Mouse (Mus musculus) embryonic facial prominence, embryonic 12.5 days (tissue): ENCODE results near the gene Gm20498. TPM values are rescaled to one million over a fixed set of nuclear protein-coding genes. Genes with fewer than 3 reads are reported as not detected.
"Not testable (repeated sequence)": the region's sequence is repeated elsewhere in the genome, so short reads cannot be mapped to it uniquely, and the experiment has no call there.

Source experiments
- ATAC-seq: fragments of 200-750 bp; cut with Nextera tagmentation; 2 replicates; pipeline ENCODE4 v1.8.0; 2017; ENCODE audit not compliant: insufficient number of reproducible peaks, insufficient read depth, low FRiP score, low TSS enrichment
- H3K27ac ChIP-seq: fragments of 300-500 bp; sonication (generic); 2 replicates; pipeline ENCODE4 v1.5.1; 2016; ENCODE audit warnings: mild to moderate bottlenecking
- H3K27me3 ChIP-seq: fragments of 300-500 bp; sonication (generic); 2 replicates; pipeline ENCODE4 v1.6.1; 2016; ENCODE audit warnings: mild to moderate bottlenecking, moderate library complexity
- H3K36me3 ChIP-seq: fragments of 300-500 bp; sonication (generic); 2 replicates; pipeline ENCODE4 v1.6.1; 2016; ENCODE audit warnings: mild to moderate bottlenecking
- H3K4me1 ChIP-seq: fragments of 300-500 bp; sonication (generic); 2 replicates; pipeline ENCODE4 v1.6.1; 2016
- H3K4me2 ChIP-seq: fragments of 300-500 bp; sonication (generic); replicated peaks from 2 replicates; pipeline ENCODE4 v1.6.1; 2016; ENCODE audit warnings: mild to moderate bottlenecking, moderate library complexity
- H3K4me3 ChIP-seq: fragments of 300-500 bp; sonication (generic); 2 replicates; pipeline ENCODE4 v1.5.1; 2016; ENCODE audit warnings: mild to moderate bottlenecking
- H3K9ac ChIP-seq: fragments of 300-500 bp; sonication (generic); 2 replicates; pipeline ENCODE4 v1.6.1; 2016; ENCODE audit warnings: mild to moderate bottlenecking, moderate library complexity
- H3K9me3 ChIP-seq: fragments of 300-500 bp; sonication (generic); 2 replicates; pipeline ENCODE4 v1.6.1; 2016; ENCODE audit warnings: mild to moderate bottlenecking, moderate library complexity
- WGBS: fragments of 180-500 bp; shearing (Covaris S2); methylation state at CpG from one replicate; pipeline ENCODE4 v1.1.7; 2016; 5-methylcytosine and 5-hydroxymethylcytosine counted together
- polyA plus RNA-seq: library from polyadenylated mRNA; unstranded; fragments of >200 nt; fragmentation: Nextera tagmentation; extraction: Ambion mirVana; gene quantifications from 2 replicates; pipeline ENCODE4 v1.2.1, GENCODE M21; 2016

Gene Gm20498
- 27.2 and 27.5 TPM in 2 replicates for polyA plus RNA-seq

GRCm38 (mm10) chr12:81532316-81533028 lies at the start of gene Gm20498, which contains the start of gene Synj2bp:
TSS of gene Gm20498 (minus strand) at chr12:81532905.
TSS of gene Synj2bp (minus strand) at chr12:81532911.
- Histone ChIP-seq H3K9me3 (no peaks in the 10 kb centered on the region), H3K4me3 (peak within 1 kb of the TSS; percentile 85), H3K27ac (peak within 1 kb of the TSS; percentile 67), H3K27me3 (no peaks in the 10 kb centered on the region), H3K36me3 (no peaks in the 10 kb centered on the region), H3K9ac (peak within 1 kb of the TSS; percentile 60), H3K4me1 (peaks cover 9% of the 10 kb centered on the region), H3K4me2 (peak within 1 kb of the TSS; percentile 57)
- WGBS, result under 1% methylated on average over 46 of the region's 46 CpGs
- peak; percentile 91 for ATAC-seq

GRCm38 (mm10) chr12:81568374-81568773 lies 35.7 kb upstream of the Gm20498 start, which contains the start of gene Adam21:
TSS of gene Adam21 (minus strand) at chr12:81568474.
- no peak within 1 kb of the TSS for H3K4me2 ChIP-seq
- ATAC-seq, result no peak
- no peak within 1 kb of the TSS for H3K9ac ChIP-seq
- H3K36me3 ChIP-seq, result peaks cover 16% of the 10 kb centered on the region; the same call in 1 of the 2 replicates
- H3K9me3 ChIP-seq, result no peaks in the 10 kb centered on the region
- WGBS, result 91% methylated on average over 1 of the region's 1 CpGs
- H3K4me1 ChIP-seq, result no peaks in the 10 kb centered on the region
- H3K27me3 ChIP-seq, result no peaks in the 10 kb centered on the region
- no peak within 1 kb of the TSS for H3K27ac ChIP-seq
- H3K4me3 ChIP-seq, result no peak within 1 kb of the TSS

- Histone ChIP-seq H3K27ac (no peak overlapping the region), H3K4me2 (no peak overlapping the region), H3K9me3 (no peaks in the 10 kb centered on the region), H3K27me3 (no peaks in the 10 kb centered on the region), H3K36me3 (peaks cover 13% of the 10 kb centered on the region; the same call in 1 of the 2 replicates), H3K9ac (no peak overlapping the region), H3K4me1 (no peaks in the 10 kb centered on the region), H3K4me3 (no peak overlapping the region)
- 92% methylated on average over 5 of the region's 5 CpGs for WGBS
- no peak for ATAC-seq
Measured at GRCm38 (mm10) chr12:81567931-81568330, 35.2 kb upstream of the Gm20498 start.

GRCm38 (mm10) chr12:81564173-81564572 lies 31.5 kb upstream of the Gm20498 start:
- Histone ChIP-seq H3K9ac (no peak overlapping the region), H3K27ac (no peak overlapping the region), H3K4me2 (no peak overlapping the region), H3K9me3 (no peaks in the 10 kb centered on the region), H3K36me3 (no peaks in the 10 kb centered on the region), H3K4me3 (no peak overlapping the region), H3K4me1 (no peaks in the 10 kb centered on the region), H3K27me3 (no peaks in the 10 kb centered on the region)
- no peak for ATAC-seq
- 96% methylated on average over 3 of the region's 3 CpGs for WGBS

- H3K4me1 ChIP-seq, result no peaks in the 10 kb centered on the region
- WGBS, result 88% methylated on average over 3 of the region's 3 CpGs
- ATAC-seq, result no peak
Measured at GRCm38 (mm10) chr12:81549286-81549685, 16.6 kb upstream of the Gm20498 start.

GRCm38 (mm10) chr12:81547163-81547562 lies 14.5 kb upstream of the Gm20498 start:
- no peak overlapping the region for H3K4me2 ChIP-seq
- no peaks in the 10 kb centered on the region for H3K4me1 ChIP-seq
- no peaks in the 10 kb centered on the region for H3K9me3 ChIP-seq
- WGBS, result 67% methylated on average over 4 of the region's 4 CpGs
- no peak overlapping the region for H3K27ac ChIP-seq
- no peak overlapping the region for H3K9ac ChIP-seq
- no peak overlapping the region for H3K4me3 ChIP-seq
- H3K36me3 ChIP-seq, result no peaks in the 10 kb centered on the region
- H3K27me3 ChIP-seq, result no peaks in the 10 kb centered on the region
- no peak for ATAC-seq

More at GRCm38 (mm10) chr12:81549286-81549685, 16.6 kb upstream of the Gm20498 start:
- no peak overlapping the region for H3K4me2 ChIP-seq
- H3K4me3 ChIP-seq, result no peak overlapping the region
- no peaks in the 10 kb centered on the region for H3K36me3 ChIP-seq
- no peaks in the 10 kb centered on the region for H3K9me3 ChIP-seq
- H3K27ac ChIP-seq, result no peak overlapping the region
- no peak overlapping the region for H3K9ac ChIP-seq
- H3K27me3 ChIP-seq, result no peaks in the 10 kb centered on the region

- peak overlapping the region; percentile 60 for H3K9ac ChIP-seq
- H3K27ac ChIP-seq, result peak overlapping the region; percentile 67; the same call in 1 of the 2 replicates
- H3K4me2 ChIP-seq, result peak overlapping the region; percentile 57
- peaks cover 9% of the 10 kb centered on the region for H3K4me1 ChIP-seq
- H3K27me3 ChIP-seq, result no peaks in the 10 kb centered on the region
- no peak for ATAC-seq
- H3K4me3 ChIP-seq, result peak overlapping the region; percentile 85
- H3K9me3 ChIP-seq, result no peaks in the 10 kb centered on the region
- no peaks in the 10 kb centered on the region for H3K36me3 ChIP-seq
- 37% methylated on average over 4 of the region's 4 CpGs for WGBS
Measured at GRCm38 (mm10) chr12:81533029-81533419, 319 bp upstream of the Gm20498 start.

GRCm38 (mm10) chr12:81530587-81530986 lies 2.1 kb downstream of the Gm20498 start:
- not testable (repeated sequence) for H3K27ac ChIP-seq, H3K9me3 ChIP-seq, H3K27me3 ChIP-seq, H3K4me2 ChIP-seq, ATAC-seq, H3K4me3 ChIP-seq, H3K36me3 ChIP-seq, H3K9ac ChIP-seq, H3K4me1 ChIP-seq
- WGBS, result 76% methylated on average over 7 of the region's 8 CpGs

- H3K4me2 ChIP-seq, H3K27ac ChIP-seq, H3K9ac ChIP-seq, H3K4me1 ChIP-seq, H3K27me3 ChIP-seq, H3K4me3 ChIP-seq, ATAC-seq, H3K9me3 ChIP-seq: not testable (repeated sequence)
- peaks cover 12% of the 10 kb centered on the region; the same call in 1 of the 2 replicates for H3K36me3 ChIP-seq
- 98% methylated on average over 9 of the region's 9 CpGs for WGBS
Measured at GRCm38 (mm10) chr12:81496906-81497305, 35.8 kb downstream of the Gm20498 start.

GRCm38 (mm10) chr12:81490491-81490890 lies 42.2 kb downstream of the Gm20498 start:
- Histone ChIP-seq H3K36me3 (no peaks in the 10 kb centered on the region), H3K9ac (no peak overlapping the region), H3K4me1 (no peaks in the 10 kb centered on the region), H3K27me3 (no peaks in the 10 kb centered on the region), H3K9me3 (no peaks in the 10 kb centered on the region), H3K4me3 (no peak overlapping the region), H3K4me2 (no peak overlapping the region), H3K27ac (no peak overlapping the region)
- no peak for ATAC-seq
- 92% methylated on average over 5 of the region's 5 CpGs for WGBS

- H3K4me1 ChIP-seq, result no peaks in the 10 kb centered on the region
- no peaks in the 10 kb centered on the region for H3K36me3 ChIP-seq
- ATAC-seq, result no peak
- peak overlapping the region; percentile 44 for H3K4me2 ChIP-seq
- H3K9ac ChIP-seq, result no peak overlapping the region
- peak overlapping the region; percentile 55 for H3K4me3 ChIP-seq
- peak overlapping the region; percentile 90; the same call in 1 of the 2 replicates for H3K27ac ChIP-seq
- 41% methylated on average over 6 of the region's 6 CpGs for WGBS
- H3K9me3 ChIP-seq, result no peaks in the 10 kb centered on the region
- H3K27me3 ChIP-seq, result no peaks in the 10 kb centered on the region
Measured at GRCm38 (mm10) chr12:81485311-81485710, 47.4 kb downstream of the Gm20498 start.

GRCm38 (mm10) chr12:81484727-81485191 lies 47.9 kb downstream of the Gm20498 start, which contains the start of gene Cox16:
TSS of gene Cox16 (minus strand) at chr12:81485127.
- ATAC-seq, result peak; percentile 98
- H3K9ac ChIP-seq, result peak within 1 kb of the TSS; percentile 54
- H3K36me3 ChIP-seq, result no peaks in the 10 kb centered on the region
- H3K9me3 ChIP-seq, result no peaks in the 10 kb centered on the region
- H3K27me3 ChIP-seq, result no peaks in the 10 kb centered on the region
- peak within 1 kb of the TSS; percentile 44 for H3K4me2 ChIP-seq
- peak within 1 kb of the TSS; percentile 55 for H3K4me3 ChIP-seq
- under 1% methylated on average over 31 of the region's 31 CpGs for WGBS
- H3K27ac ChIP-seq, result peak within 1 kb of the TSS; percentile 90
- H3K4me1 ChIP-seq, result no peaks in the 10 kb centered on the region
